Mouse (Mus musculus) CD8-positive naive resting alpha-beta T cell, adult 2 months (primary cell): ENCODE results near the gene Dpf3.
A peak's percentile ranks its signal among the peaks of the same experiment; 100 is the strongest.

Experiments used
- DNase-seq, 2 experiments: peaks; one replicate each; pipeline ENCODE4 v3.0.0; 2022; ENCODE audit warnings: low read depth in 2 of 2, low spot score in 2 of 2

Dpf3 gene

DNA sequence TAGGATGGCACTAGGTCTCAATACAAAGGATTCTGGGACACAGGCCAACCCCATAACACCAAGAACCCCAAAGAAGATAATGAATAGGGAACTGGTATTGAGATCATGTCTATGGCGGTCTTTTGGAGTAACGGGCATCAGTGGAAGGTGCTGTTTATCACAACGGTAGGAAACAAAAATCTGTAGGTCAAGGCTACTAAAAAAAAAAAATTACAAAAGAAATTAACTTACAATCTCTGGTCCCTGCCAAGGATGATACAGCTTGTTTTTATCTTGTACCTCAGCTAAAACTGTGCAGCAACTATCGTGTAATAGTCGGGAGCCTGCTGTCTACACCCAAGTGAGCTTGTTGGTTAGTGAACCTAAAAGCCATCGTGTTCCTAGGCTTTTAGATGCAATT, 9.2 kb upstream of the Dpf3 start:
- DNase-seq, result no peak

DNA sequence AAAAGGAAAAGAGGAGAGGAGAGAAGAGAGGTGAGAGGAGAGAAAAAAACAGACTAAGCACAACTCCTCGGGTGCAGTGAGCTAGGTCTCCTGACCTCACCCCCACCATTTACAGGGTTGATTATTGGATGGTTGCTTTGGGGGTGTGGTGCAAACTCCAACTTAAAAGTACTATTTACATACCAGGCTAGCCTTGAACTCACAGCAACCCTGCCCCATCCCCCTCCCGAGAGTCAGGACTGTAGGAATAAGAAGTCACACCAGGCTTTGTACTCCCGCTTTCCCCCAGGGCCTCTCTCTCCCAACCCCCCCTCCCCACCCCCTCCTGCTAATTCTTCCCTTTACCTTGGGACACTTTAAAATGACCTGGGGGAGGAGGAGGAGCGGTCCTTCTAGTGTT, 8.8 kb upstream of the Dpf3 start:
- DNase-seq, result no peak

DNA sequence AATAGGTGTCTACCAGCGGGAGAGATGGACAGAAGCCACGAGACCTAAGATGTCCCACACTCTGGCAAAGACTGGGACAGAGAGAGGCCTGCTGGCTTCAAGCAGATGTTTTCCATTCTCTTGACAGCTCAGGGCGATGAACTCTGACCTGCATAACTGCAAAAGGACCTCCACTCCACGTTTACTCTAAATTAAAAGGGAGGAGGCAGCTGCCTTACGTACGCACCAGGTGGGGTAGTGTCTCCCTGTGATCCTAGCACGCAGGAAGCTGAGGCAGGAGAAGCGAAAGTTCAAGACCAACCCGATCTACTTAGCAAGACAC, 8.4 kb upstream of the Dpf3 start:
- DNase-seq, result no peak

DNA sequence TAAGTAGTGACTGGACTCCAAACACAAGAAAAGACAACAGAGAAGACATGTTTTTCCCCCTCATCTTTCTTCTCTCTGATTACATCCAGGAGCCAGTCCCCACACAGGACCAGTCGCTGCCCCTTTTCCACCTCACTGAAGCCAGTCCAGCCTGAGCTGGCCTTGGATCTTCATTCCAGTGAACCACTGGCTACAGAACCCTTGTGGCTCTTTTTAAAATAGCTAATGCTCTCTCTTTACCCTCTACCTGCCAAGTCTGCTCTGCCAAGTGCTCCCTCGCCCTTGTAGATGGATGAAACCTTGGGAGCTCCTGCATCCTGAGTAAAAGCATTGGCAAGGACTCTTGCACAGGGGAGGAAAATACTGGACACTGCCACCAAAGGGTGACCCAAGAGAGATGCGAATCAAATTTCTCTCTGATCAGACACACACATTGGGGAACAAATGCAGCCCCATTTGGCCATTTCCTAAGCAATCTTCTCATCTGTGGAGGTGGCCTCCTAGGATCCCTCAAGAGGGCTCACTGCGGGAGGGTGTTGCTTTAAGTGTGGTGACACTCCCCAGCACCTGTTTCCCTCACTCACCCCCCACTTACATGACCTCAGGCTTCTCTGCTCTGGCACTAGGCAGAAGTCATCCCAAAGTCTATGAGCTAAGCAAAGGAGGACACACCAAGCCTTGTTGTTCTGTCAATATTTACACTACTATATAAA, 7.9 kb upstream of the Dpf3 start:
- DNase-seq, result no peak

GRCm38 (mm10) chr12:83494196-83494595, 6.7 kb upstream of the Dpf3 start:
- no peak for DNase-seq

GRCm38 (mm10) chr12:83492808-83493207, 5.3 kb upstream of the Dpf3 start:
- no peak for DNase-seq

DNA sequence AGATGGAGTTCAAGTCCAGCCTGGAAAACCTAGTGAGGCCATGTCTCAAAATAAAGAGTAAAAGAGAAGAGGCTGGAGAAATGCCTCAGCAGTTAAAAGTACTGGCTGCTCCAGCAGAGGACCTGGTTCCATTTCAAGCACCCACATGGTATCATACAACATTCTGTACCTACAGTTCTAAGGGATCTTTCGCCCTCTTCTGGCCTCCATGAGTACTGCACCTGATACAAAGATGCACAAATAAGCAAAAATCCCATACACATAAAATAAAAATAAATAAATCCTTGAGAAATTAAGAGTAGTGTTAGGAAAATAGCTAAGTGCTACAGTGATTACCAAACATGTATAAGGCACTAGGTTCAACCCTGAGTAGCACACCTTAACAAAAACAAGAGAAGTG, 4.1 kb upstream of the Dpf3 start:
- peak in 1 of 2 experiments; percentile 12 for DNase-seq

DNA sequence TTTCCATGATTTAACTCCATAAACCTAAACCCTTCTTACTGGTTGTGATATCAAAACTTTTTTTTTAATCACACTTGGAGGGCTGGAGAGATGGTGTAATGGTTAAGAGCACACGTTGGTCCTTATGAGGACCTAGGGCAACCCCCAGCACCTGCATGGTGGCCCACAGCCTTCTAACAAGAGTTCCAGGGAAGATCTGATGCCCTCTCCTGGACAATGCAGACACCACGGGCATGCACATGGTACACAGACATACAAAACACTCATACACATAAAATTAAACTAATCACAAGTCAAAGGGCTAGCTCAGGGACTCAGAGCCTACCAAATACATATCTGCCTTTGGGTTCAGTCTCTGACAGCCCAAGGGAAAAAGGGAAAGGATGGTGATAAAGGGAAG, 2.2 kb upstream of the Dpf3 start:
- no peak for DNase-seq

DNA sequence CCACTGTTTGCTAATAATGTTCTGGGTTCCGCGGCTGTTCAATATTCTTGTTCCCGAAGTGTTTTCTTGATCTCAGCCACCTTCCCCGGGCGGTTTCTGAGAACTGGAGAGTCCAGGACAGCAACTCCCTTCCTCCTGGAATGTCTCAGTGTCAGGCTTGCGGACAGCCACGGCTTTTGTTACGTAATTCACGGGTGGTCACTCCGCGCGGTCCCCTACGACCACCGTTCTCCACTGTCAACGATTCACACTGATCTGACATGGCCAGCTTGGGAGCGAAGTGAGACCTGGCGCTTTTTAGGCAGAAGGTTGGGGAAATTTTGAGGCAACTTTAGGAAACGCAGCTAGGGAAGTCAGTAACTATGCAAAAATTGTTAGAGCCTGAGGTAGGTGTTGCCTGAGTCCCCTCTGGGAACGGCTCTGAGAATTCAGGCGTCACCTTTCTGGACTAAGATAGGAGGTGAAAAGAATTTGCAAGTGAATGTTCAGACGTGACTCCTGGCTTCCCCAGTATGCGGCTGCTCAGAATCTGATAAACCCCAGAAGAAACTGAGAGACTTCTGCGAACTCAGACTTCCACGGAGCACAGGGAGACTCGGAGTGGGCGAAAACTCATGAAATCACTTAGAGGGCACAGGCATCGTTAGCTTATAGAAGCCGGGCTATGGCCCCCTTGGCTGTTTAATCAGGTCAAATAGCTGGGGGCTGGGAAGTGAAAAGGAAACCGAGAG, 860 bp upstream of the Dpf3 start:
- no peak for DNase-seq

DNA sequence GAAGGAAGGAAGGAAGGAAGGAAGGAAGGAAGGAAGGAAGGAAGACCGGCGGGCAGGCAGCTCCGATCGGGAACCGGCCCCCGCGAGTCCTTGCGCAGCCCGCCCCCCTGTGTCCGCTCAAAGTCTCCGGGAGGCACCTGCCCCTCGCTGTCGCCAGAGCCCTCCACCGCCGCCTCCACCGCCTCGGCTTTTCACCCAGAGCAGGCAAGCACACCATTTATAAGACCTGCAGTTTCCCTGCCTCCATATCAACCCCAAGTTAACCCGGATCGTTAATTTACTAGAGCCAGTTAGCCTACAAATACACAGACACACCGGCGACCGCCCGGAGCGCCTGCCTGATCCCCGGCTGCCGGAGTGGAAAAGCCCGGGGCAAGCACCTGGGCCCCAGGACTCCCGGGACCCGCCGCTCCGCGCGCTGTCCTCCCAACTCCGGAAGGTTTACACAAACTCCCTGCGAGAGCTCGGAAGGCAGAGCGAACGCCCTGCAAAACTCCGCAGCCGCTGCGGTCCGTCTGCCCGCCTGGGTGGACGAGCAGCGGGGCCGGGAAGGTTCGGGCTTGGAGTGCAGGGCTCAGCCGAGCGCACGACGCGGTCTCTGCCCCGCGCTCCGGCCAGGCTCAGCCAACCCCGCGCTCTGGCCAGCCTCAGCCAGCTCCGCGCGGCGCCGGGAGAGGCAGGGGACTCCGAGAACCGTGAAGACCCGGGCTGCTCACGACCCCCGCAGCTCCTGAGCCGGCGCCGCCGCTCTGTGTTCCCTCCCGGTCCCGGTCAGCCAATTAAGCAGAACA, 650 bp downstream of the Dpf3 start:
- DNase-seq, result peak; percentile 19 to 32

DNA sequence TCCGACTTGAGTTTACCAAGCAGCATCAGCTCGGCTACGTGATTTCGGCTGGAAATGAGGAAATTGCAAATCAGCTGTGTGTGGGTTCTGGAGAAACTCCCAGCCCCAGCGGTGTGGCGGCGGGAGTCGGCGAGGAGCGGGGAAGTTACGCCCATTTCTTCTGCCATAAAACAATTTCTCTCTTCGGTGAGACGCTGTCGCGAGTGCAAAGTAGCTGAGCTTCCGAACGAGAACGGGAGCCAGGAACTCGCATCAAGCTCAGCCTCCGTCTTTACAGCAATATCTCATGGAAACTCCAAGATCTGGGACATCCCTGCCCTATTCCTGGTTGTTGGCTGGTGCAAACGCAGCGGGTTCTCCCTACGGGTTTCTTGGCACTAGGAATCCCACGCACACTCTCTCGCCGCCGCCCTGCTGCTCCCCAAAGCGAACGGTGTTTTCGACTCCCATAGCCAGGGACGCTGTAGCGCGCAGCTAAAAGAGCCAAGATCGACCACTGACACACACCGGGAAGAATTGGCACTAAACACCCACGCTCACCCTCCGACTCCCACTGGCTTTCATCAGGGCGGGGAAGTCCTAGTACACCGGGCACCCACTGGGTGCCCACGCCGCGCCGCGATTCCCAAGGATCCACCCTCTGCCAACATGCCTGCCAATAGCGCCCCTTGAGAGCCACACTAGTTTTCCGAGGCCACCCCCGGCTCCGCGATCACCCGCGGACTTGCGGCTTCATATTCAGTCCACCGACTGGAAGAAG, 1.4 kb downstream of the Dpf3 start:
- DNase-seq, result peak; percentile 2 to 14

DNA sequence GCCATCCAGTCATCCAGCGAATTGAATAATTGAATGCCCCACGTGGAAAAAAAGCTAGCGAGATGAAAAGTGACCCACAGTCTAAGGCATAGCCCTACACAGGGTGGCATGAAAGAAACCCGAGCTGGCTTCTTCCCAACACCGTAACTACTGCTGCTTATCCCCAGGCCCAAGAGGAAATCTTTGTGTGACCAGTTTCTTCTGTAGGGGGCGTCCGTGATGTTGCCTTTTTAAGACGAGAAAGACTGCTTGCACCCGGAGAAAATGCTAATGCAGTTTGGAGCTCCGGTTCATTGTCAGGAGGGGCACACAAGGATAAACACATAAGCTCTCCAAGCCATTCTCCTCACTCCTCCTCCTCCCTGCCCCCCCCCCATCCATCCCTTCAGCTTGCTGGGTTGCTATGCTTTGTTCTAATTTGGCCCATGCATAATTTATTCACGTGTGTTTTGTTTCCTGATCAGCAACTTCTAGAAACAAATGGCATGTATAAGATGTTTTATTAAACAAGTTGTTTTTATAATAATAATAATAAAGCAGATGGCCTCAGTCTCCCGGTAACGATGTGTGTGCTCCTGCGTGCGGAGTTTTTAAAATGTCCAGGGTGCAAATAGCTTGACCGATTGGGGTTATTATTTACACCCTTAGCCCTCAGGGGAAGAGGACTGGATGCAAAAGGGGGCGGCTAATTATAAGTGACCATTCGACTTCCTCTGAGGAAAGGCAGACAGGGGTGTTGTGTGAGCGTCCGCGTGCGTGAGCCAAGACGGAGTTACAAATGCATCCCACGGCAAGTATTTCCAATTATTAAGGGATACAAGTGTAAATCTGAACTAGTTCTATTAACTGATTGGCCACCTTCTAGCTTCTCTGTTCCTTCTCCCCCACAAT, 2.4 kb downstream of the Dpf3 start:
- peak in 1 of 2 experiments; percentile 6 for DNase-seq

DNA sequence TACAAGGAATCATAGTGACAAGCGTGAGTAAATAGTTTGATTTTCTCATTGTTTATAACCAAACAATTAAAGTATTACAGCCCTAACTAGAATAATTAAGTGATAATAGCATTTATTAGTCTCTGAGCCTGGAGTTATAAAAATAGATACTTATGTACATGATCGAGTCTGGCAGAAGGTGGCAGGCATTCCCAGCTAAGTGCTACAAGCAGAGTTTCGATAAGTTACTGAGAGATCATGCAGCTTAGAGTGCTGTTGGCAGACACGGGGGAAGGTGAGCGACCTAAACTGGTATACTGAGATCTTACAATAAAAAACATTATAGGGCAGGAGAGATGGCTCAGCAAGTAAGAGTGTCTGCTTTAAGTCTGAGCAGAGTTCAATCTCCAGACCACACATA, 3.9 kb downstream of the Dpf3 start:
- DNase-seq, result no peak

- DNase-seq, result no peak
Measured at GRCm38 (mm10) chr12:83481439-83481838, 6.1 kb downstream of the Dpf3 start.

DNA sequence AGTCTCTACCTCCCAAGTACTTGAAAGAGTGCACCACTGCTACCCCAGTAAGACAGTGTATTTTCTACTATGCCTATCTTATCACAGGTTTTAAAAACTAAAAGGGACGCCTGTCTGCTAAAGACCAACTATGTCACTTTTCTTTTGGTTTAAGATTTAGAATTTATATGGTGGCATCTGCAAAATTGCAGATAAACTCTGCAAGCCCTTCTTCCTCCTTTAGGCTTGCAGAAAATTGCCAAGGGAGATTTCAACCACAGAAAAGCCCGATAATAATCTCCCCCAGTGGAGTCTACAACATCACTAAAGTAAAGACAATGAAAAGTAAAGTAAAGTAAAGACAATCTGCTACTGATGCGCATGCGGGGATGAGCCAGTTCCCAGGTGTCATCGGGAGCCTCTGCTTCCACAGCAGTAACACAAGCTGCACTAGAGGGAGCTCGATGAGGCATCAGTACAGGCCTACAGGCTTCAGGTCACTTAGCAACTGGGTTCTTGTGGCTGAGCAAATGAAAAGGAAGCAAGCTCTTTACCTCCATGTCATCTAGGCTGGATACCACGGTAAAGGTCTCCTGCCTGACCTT, 7.6 kb downstream of the Dpf3 start:
- DNase-seq, result no peak

DNA sequence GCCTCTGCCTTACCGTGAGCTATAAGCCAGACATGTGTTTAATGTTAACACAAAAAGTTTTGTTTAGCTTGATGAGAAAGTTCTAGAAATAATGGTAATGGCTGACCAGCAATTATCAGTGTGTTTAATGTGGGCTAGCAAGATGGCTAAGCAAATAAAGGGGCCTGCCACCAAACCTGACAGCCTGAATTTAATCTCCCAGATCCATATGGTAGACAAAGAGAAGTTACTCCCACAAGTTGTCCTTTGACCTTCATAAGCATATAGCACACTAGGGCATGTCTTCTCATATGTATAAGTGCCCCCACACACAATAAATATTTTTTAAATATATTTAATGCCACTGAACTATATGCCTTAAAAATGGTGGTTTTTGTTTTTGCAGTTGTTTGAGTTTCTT, 8.4 kb downstream of the Dpf3 start:
- no peak for DNase-seq

DNA sequence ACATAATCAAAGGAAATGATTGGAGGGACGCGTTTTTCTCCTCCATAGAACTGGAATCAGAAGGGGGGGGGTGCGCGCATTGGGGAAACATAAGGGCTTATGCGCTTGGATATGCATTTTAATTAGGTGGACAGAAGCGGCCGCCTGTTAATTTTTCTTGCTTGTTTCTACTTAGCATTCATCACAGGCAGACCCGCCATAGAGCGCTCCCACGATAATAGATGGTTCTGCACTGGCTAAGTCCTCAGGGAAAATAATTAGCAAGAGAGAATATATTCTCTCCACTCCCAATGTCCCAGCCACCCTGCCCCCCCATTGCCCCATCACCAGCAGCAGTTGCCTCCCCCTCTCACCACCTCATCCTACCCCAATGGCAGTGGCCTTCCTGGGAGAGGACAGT, 11.2 kb downstream of the Dpf3 start:
- DNase-seq, result no peak

GRCm38 (mm10) chr12:83475419-83475818, 12.1 kb downstream of the Dpf3 start:
- no peak for DNase-seq

DNA sequence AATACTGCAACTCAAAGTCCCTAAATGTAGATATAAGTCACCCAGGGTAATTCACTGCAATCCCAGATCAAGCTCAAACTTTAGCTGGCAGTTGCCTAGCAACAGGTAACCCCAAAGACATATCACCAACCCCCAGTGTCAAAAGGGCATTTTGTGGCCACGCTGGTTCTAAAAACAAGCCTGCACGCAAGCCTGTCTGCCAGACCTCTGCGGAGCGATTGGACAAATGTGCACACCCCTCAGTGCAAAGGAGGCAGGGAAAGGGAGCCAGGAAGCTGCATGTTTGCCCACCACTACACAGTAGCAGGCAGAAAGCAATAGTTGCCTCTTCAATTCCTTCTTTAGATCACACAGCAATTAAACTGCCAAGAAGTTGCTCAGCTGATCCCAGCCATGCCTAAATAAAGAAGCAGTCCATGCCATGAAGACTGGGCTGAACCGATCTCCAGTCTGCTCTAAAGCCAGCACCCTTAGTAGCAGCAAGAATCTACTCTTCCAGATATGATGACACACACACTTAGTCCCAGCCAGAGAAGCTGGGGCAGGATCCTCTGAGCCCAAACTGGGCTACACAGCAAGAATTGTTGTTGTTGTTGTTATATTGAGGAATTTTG, 13.4 kb downstream of the Dpf3 start:
- DNase-seq, result no peak

- no peak for DNase-seq
Measured at GRCm38 (mm10) chr12:83471760-83472159, 15.8 kb downstream of the Dpf3 start.
